Mouse (Mus musculus) adrenal gland, postnatal 0 days (tissue): ENCODE results near the gene Styxl1. TPM values are rescaled to one million over a fixed set of nuclear protein-coding genes. Genes with fewer than 3 reads are reported as not detected.

Experiments
- microRNA-seq: library from miRNA; unstranded; fragments of <30 nt; microRNA quantifications from one replicate; pipeline ENCODE4, GENCODE M21; 2016; ENCODE audit warnings: borderline replicate concordance; ENCODE audit not compliant: insufficient number of aligned reads
- polyA plus RNA-seq: library from polyadenylated mRNA; unstranded; fragments of >200 nt; fragmentation: Nextera tagmentation; extraction: Ambion mirVana; gene quantifications from 2 replicates; pipeline ENCODE4 v1.2.1, GENCODE M21; 2015

Gene Styxl1
- 2.1 and 2.2 TPM in 2 replicates for polyA plus RNA-seq

DNA sequence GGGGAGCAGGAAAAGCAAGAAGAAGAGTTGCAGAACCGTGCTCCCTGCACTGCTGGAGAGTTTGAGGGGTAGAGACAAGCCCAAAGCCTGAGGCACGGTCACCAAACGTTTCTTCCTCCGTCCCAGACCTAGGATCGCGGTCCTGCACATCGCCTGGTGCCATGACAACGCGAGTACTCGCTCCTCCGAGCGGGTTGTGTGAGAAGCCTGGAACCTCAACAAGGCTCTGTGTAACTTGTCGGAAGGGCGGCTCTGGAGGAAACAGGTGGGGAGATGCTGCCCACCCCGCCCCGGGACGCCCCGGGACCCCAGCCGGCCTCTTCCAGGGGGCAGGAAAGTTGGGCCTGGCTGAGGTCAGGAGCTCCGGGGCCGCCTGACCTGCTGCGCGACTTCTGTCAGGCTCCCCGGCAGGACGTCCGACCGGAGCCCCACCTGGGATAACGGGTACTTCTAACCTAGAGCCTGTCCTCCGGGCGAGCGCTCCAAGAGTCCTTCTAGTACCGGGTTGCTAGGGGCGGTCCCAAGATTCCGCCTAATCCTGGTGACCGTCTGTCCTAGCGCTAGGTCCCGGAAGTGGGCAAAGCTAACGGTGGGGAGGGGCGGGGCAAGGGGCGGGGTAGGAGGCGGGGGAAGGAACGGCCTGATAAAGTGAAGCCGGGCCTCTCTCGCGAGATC is at the start of gene Styxl1:
Styxl1 (minus strand) TSS at position 590 of the 675 bp plus-strand sequence.

DNA sequence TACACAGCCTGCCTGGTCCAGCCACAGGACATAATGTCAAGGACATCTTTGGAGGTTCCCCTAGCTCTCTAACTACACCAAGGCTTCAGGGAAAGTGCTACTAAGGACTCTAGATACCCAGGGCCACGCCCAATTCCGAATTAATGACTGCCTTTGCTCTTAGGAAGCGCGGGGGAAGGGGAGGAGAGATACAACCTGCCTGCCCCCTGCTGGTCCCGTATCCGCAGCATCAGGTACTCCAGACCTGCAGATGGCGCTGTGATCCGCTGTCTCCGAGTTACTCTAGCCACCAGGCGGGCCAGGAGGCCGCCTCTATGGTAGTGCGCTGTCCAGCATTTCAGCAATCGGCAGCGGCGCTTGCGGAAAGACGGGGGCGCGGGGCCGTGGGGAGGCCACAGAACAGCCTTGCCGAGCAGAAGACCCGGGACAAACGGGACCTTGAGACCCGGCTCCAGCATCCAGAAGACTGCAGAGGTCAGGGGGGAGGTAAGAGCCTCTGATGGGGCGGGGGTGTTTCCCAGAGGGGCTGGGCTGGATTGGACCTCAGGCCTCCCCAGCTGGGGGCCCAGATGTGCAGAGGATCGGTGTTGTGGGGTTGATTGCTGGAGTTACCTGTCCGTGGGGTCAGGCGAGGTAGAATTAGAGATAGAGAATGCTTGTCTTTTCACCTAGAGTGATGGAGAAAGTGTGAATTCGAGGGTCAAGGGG is 28.5 kb upstream of the Styxl1 start, which contains the start of gene Srrm3:
Srrm3 (plus strand) TSS at position 336 of the 708 bp plus-strand sequence.

DNA sequence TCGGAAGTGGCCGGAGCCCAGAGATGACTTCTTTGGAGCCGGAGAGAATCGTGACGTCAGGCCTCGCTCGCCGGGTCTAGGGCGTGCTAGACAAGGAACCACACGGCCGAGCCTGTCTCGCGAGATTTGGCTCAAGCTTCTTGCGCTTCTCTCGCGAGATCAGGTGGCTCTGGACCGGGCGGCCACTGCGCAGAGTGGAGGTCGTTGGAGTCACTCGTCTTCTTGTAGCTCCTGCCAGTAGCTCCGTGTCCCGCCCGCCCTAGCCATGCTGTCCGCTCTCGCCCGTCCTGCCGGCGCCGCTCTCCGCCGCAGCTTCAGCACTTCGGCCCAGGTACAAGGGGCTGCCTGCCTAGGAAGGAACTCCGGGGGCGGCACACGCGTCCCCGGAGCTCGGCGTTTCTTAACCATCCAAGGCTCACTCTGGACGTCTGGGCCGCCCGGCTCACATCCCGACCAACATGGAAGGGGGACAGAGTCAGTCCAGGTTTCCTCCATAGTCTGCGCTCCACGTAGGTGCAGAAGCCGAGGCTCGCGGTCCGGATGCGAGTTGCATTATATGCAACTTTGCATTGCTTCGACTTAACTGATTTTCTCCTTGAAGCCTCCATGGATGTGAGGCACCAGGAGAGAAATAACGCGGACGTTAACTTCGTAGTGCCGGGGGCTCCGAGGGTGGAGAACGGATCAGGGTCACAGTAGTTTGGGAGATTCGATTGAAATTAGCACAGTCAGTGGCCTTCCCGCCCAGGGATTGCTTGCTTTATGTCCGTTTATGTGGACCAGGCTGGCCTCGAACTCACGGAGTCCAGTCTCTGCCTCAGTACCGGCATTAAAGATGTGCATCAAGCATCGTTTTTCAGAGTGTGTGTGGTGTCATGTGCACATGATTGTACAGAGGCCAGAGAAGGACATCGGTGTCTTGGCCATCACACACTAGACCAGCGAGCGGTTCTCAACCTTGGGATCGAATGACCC is 573 bp upstream of the Styxl1 start, which contains the start of gene Mdh2:
Mdh2 (plus strand) TSS at position 10 of the 975 bp plus-strand sequence.

DNA sequence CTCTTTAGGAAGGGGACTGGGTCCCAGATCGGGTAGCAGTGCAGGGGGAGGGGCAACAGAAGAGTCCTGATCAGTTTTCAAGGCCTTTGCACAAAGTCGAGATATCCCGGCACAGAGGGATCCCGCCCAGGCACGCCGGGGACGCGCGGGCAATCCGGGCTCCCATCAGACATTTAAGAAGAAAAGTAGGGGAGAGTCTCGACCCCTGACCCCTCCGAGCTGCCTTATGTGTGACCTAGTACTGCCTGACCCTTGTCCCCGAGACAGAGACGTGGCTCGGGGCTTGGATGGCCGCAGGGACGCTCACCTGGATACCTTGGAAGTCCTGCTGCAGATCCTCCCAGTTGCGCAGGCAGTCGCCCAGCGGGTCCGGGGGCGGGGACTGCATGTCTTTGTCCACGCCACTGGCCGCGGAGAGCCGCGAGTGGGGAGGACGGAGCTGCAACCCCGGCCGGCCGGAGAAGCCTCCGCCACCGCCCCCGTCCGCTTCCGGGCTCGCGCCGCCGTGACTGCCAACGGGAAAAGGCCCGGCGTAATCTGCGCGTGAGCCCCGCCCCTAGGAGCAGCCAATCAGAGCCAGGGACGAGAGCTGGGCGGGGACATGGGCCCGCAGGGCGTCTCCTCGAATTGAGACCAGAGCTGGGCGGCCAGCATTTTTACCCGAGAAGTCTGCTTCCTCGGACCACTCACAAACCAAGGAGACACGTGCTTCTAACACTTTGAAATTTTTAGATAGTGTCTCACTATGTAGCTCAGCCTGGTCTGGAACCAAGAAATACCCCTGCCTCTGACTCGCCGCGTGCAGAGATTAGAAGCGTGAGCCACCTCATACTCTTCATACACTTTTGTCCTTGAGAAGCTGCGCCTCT is 34.2 kb downstream of the Styxl1 start, which contains the start of gene Tmem120a:
Tmem120a (minus strand) TSS at position 708 of the 869 bp plus-strand sequence.

Small RNAs within 50 kb of the gene (microRNA-seq; reads per million reads assigned to microRNA genes)
- gene Mir7034, result not detected

Other genes starting within 250 kb of the Styxl1 start
- 11.6 and 13.8 TPM in 2 replicates for gene Hip1, start 233.3 kb downstream of the Styxl1 start, polyA plus RNA-seq
- not detected in 2 replicates for gene Ccl26, start 214.8 kb downstream of the Styxl1 start, polyA plus RNA-seq
- 6.2 and 13.4 TPM in 2 replicates for gene Ccl24, start 205.3 kb downstream of the Styxl1 start, polyA plus RNA-seq
- 40.4 and 51.3 TPM in 2 replicates for gene Rhbdd2, start 145.8 kb downstream of the Styxl1 start, polyA plus RNA-seq
- 92.1 and 149 TPM in 2 replicates for gene Por, start 108.4 kb downstream of the Styxl1 start, polyA plus RNA-seq
- 50.0 and 60.7 TPM in 2 replicates for gene Tmem120a, start 33.9 kb downstream of the Styxl1 start, polyA plus RNA-seq
- gene Mdh2, start 95 bp upstream of the Styxl1 start, polyA plus RNA-seq, result 330 and 449 TPM in 2 replicates
- 6.6 and 10.9 TPM in 2 replicates for gene Srrm3, start 28.5 kb upstream of the Styxl1 start, polyA plus RNA-seq
- 149 and 244 TPM in 2 replicates for gene Hspb1, start 109.5 kb upstream of the Styxl1 start, polyA plus RNA-seq
- gene Ywhag, start 156.2 kb upstream of the Styxl1 start, polyA plus RNA-seq, result 142 and 161 TPM in 2 replicates
- gene Ssc4d, start 196.1 kb upstream of the Styxl1 start, polyA plus RNA-seq, result 3.2 and 7.0 TPM in 2 replicates
- 0.25 and 0.29 TPM in 2 replicates for gene Zp3, start 201.7 kb upstream of the Styxl1 start, polyA plus RNA-seq
- 13.9 and 15.5 TPM in 2 replicates for gene Dtx2, start 216.4 kb upstream of the Styxl1 start, polyA plus RNA-seq